Mouse (Mus musculus): ENCODE data around the gene Fam160a1.
A peak's percentile ranks its signal among the peaks of the same experiment; 100 is the strongest.

Gene Fam160a1

GRCm38 (mm10) chr3:85827283-85827682 is 10.2 kb upstream of the Fam160a1 start:
- no peak for DNase-seq (ENCODE audit: low spot score)

- no peak for DNase-seq (ENCODE audit: low spot score)
Observed at GRCm38 (mm10) chr3:85820839-85821548, 3.9 kb upstream of the Fam160a1 start.

- no peak for DNase-seq (ENCODE audit: low spot score)
Observed at GRCm38 (mm10) chr3:85819319-85819718, 2.2 kb upstream of the Fam160a1 start.

GRCm38 (mm10) chr3:85814241-85814640 is 2.9 kb downstream of the Fam160a1 start:
- DNase-seq (ENCODE audit: low spot score), result peak; percentile 7

DNA sequence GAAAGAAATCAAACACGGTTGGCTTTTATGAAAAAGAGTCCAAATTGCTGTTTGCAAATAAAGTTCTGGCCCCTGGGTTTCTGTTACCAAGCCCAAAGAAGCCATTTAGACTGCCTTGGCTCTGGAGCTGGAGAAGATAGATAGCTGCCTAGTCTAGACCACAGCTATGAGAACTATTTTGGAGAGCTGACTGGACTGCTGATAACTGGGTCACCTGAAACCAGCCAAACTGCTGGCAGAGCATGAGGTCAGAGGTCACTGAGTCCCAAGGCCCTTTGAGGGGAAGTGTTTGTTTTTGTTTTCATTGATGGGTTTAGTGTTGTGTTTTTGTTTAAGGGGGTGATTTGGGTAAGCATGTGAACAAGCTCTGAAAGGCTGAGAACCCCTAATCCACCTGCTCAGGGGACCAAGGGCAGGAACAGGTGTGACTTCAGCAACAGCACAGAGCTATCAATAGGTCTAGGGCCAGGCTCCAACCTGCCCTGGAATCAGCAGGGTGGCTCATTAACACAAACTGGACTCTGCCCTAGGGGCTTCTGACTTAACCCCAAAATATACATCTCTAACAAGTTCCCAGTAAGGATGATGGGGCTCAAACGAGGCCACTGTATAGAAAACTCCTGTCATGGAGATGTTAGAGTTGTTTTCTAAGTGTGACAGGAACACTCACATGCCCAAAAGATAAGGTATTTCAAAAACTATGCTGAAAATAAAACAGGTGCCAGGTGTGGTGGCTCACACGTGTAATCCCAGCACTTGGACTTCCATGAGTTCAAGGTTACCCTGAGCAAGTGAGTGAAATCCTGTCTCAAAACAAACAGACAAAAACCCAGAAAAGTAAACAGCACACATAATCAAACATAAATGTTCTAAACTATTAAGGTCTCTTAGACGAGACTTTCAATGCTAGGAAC is 3.7 kb downstream of the Fam160a1 start:
- DNase-seq (ENCODE audit: low spot score), result no peak

GRCm38 (mm10) chr3:85812010-85812409 is 5.1 kb downstream of the Fam160a1 start:
- DNase-seq (ENCODE audit: low spot score), result no peak

DNA sequence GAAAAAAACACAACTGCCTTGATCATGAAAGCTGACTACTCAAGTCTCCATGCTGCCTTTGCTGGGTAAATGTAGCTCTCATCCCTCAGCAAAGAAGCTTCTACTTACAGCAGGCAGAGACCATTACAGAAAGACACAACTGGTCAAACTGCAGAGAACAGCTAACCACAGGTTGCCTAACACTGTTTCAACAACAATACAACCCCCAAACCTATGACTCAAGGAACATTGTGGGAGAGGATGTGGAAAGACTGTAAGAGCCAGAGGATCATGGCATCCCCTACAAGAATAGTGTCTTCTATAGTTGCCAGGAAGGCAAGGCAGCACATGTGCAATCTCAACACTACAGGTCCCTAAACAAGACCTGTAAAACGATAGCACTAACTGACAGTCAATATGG is 23.9 kb downstream of the Fam160a1 start:
- DNase-seq (ENCODE audit: low spot score), result no peak

DNA sequence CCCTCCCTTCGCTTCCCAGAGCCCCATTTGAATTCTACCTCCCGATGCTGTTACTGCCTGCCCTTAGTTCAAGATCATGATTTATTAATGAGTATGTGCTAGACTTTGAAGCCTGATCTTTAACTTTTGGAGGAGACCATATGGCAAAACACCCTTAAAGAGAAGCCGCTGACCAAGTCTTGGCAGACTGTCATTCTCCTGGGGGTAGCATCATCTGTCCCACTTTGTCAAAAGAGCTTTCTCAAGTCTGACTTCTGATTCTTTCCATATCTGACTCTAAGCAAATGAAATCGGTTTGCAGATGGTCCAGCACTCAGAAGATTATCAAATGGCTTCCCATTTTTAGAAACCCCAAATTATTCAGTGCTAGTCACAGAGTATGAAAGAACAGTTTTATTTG is 27.3 kb downstream of the Fam160a1 start:
- DNase-seq (ENCODE audit: low spot score), result no peak

GRCm38 (mm10) chr3:85786501-85786900 is 30.6 kb downstream of the Fam160a1 start:
- DNase-seq (ENCODE audit: low spot score), result no peak

DNA sequence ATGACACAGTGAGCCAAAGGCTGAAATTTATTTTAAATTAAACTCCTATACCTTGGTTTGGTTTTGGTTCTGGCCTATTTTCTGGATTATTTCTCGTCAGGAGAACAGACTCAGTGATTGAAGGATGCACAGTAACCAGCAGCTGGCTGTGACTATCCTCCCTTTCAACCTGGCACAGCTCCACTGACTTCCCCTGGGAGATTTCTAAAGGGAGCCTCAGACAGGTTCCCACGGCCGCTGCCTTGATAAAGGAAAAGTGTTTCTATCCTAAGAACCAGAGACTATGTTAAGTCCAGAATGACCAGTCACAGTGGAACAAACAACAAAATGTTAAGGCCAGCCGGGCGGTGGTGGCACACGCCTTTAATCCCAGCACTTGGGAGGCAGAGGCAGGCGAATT is 36.2 kb downstream of the Fam160a1 start:
- DNase-seq (ENCODE audit: low spot score), result no peak

DNA sequence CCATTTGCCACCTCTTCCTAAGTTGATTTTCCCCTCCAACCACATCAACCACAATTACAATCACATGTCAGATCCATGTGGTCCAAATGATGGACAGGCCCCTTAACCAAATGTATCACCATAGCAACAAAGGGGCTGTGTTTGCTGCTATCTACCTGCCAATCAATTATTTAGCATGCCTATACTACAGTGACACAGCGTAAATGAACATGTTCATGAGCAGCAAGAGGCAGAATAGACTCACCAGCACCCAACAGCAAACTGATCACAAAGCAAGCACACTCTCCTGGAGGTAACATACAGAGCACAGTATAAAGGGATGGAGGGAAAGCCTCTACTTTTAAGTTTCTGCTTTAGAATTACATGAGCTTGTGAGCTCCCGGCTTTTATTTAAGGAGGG is 36.8 kb downstream of the Fam160a1 start:
- DNase-seq (ENCODE audit: low spot score), result no peak

- DNase-seq (ENCODE audit: low spot score), result no peak
Observed at GRCm38 (mm10) chr3:85777841-85778240, 39.2 kb downstream of the Fam160a1 start.

DNA sequence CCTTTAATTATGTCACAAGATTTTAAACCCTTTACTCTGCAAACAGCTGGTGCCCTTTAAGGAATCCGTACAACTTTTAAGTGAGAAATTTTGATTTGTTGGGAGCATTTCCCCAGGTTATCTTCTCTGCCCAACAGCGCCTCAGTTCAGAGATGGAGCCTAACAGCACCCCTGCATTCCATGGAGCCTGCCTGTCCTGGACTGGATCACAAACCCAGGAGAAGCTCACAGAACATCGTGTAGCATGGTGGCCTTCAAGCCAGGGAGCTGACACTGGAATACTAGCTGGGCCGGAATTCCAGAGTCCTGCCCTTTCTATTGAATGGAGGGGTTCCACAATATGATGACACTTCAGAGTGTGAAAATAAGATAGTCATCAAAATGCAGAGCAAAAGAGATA is 39.7 kb downstream of the Fam160a1 start:
- no peak for DNase-seq (ENCODE audit: low spot score)

- DNase-seq (ENCODE audit: low spot score), result no peak
Observed at GRCm38 (mm10) chr3:85776707-85777106, 40.4 kb downstream of the Fam160a1 start.

DNA sequence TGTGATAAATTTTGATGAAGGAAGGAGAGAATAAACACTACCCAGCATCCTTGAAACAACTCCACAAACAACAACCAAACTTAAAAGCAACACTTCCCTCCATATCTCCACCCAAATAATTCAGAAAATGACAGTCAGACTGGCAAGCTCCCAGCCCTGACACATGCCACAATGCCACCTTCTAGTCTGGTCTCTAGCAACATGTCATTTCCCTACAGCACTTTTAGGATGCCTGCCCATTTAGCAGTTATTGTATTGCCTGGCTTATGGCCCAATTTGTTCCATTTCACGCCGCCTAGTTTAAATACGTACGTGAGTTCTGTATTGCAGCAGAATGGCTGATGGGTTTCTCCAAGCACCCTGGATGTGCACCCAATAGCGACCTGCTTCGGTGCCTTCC is 41.0 kb downstream of the Fam160a1 start:
- DNase-seq (ENCODE audit: low spot score), result no peak

GRCm38 (mm10) chr3:85773886-85774285 is 43.2 kb downstream of the Fam160a1 start:
- no peak for DNase-seq (ENCODE audit: low spot score)

GRCm38 (mm10) chr3:85773425-85773824 is 43.7 kb downstream of the Fam160a1 start:
- DNase-seq (ENCODE audit: low spot score), result no peak

- no peak for DNase-seq (ENCODE audit: low spot score)
Observed at GRCm38 (mm10) chr3:85764937-85765337, 52.2 kb downstream of the Fam160a1 start.

GRCm38 (mm10) chr3:85764008-85764834 is 52.9 kb downstream of the Fam160a1 start:
- no peak for DNase-seq (ENCODE audit: low spot score)

GRCm38 (mm10) chr3:85757944-85758343 is 59.1 kb downstream of the Fam160a1 start:
- DNase-seq (ENCODE audit: low spot score), result no peak

GRCm38 (mm10) chr3:85757435-85757834 is 59.7 kb downstream of the Fam160a1 start:
- DNase-seq (ENCODE audit: low spot score), result no peak

- no peak for DNase-seq (ENCODE audit: low spot score)
Observed at GRCm38 (mm10) chr3:85749348-85749747, 67.7 kb downstream of the Fam160a1 start.
